Mouse (Mus musculus): ENCODE measurements around the gene Cacna1c.

- TF ChIP-seq CTCF (IDR thresholded peaks at IDR 0.05; ENCODE audit: low read depth, low read length) (no peak), EP300 (IDR thresholded peaks at IDR 0.05; ENCODE audit: insufficient read depth, low read depth, low read length) (no peak), POLR2A (IDR thresholded peaks at IDR 0.05; ENCODE audit: insufficient read depth, low read length) (no peak)
Measured at GRCm38 (mm10) chr6:119021226-119021625, 175.0 kb downstream of the Cacna1c start.

Measured in ES-Bruce4 (cell line).